Mouse (Mus musculus) MEL (cell line): ENCODE results near the gene Fam172a. TPM values are rescaled to one million over a fixed set of nuclear protein-coding genes. Genes with fewer than 3 reads are reported as not detected.

Source experiments
- DNase-seq: peaks from one replicate; pipeline ENCODE4 v3.0.0; 2011; ENCODE audit warnings: low read depth, low spot score
- H3K27ac ChIP-seq: 2 replicates; pipeline ENCODE4 v1.5.1; 2012; ENCODE audit warnings: low read depth, mild to moderate bottlenecking, control low read depth, low read length, moderate library complexity; ENCODE audit not compliant: control insufficient read depth
- H3K27me3 ChIP-seq, 2 experiments: fragments of 150-350 bp in 1 of 2; sonication (generic) in 1 of 2; 2 replicates each; pipeline ENCODE4 v1.6.1; 2012; ENCODE audit warnings: low read length in 2 of 2, mild to moderate bottlenecking in 2 of 2, improper control_type of control experiment in 1 of 2, moderate library complexity in 1 of 2; ENCODE audit not compliant: insufficient read depth in 2 of 2, control insufficient read depth in 1 of 2
- H3K36me3 ChIP-seq, 2 experiments: 2 replicates each; pipeline ENCODE4 v1.6.1; 2012 to 2014; ENCODE audit warnings: low read length in 2 of 2, improper control_type of control experiment in 1 of 2, inconsistent platforms in 1 of 2, mild to moderate bottlenecking in 1 of 2; ENCODE audit not compliant: insufficient read depth in 2 of 2, control insufficient read depth in 1 of 2
- H3K4me1 ChIP-seq, 2 experiments: fragments of 150-350 bp in 1 of 2; sonication (generic) in 1 of 2; 2 replicates each; pipeline ENCODE4 v1.6.1; 2012; ENCODE audit warnings: low read length in 2 of 2, improper control_type of control experiment in 1 of 2, mild to moderate bottlenecking in 1 of 2; ENCODE audit not compliant: insufficient read depth in 2 of 2, control insufficient read depth in 1 of 2
- H3K4me3 ChIP-seq, 2 experiments: fragments of 150-350 bp in 1 of 2; sonication (generic) in 1 of 2; 2 replicates each; pipeline ENCODE4 v1.5.1; 2012; ENCODE audit warnings: low read depth in 2 of 2, low read length in 2 of 2, mild to moderate bottlenecking in 2 of 2, moderate library complexity in 2 of 2, control low read depth in 1 of 2, improper control_type of control experiment in 1 of 2; ENCODE audit not compliant: control insufficient read depth in 1 of 2, insufficient read depth in 1 of 2
- H3K79me2 ChIP-seq: 2 replicates; pipeline ENCODE4 v1.6.1; 2012; ENCODE audit warnings: mild to moderate bottlenecking, low read length, moderate library complexity; ENCODE audit not compliant: control insufficient read depth, poor library complexity, insufficient read depth
- H3K9ac ChIP-seq: 2 replicates; pipeline ENCODE4 v1.6.1; 2012; ENCODE audit warnings: low read depth, mild to moderate bottlenecking, control low read depth, low read length, moderate library complexity; ENCODE audit not compliant: control insufficient read depth, poor library complexity, severe bottlenecking
- H3K9me3 ChIP-seq: fragments of 150-350 bp; sonication (generic); replicated peaks from 2 replicates; pipeline ENCODE4 v1.6.1; 2012; ENCODE audit warnings: mild to moderate bottlenecking, low read length, improper control_type of control experiment, moderate library complexity; ENCODE audit not compliant: insufficient read depth
- CHD1 ChIP-seq: IDR thresholded peaks from 2 replicates; pipeline ENCODE4 v1.6.1; 2012; ENCODE audit warnings: low read depth, mild to moderate bottlenecking, inconsistent platforms, low read length, improper control_type of control experiment
- CTCF ChIP-seq, 3 experiments: IDR thresholded peaks in 2 of 3; conservative IDR thresholded peaks in 1 of 3; 2 replicates each; pipeline ENCODE4 v1.5.1; 2011 to 2012; ENCODE audit warnings: low read length in 3 of 3, low read depth in 2 of 3, mild to moderate bottlenecking in 2 of 3, improper control_type of control experiment in 1 of 3, inconsistent platforms in 1 of 3, mixed read lengths in 1 of 3, moderate library complexity in 1 of 3; ENCODE audit not compliant: control insufficient read depth in 1 of 3, insufficient read depth in 1 of 3, poor library complexity in 1 of 3, severe bottlenecking in 1 of 3
- ETS1 ChIP-seq: IDR thresholded peaks from 2 replicates; pipeline ENCODE4 v1.6.1; 2012; ENCODE audit warnings: low read depth, mild to moderate bottlenecking, inconsistent platforms, low read length, improper control_type of control experiment, moderate library complexity
- JUND ChIP-seq: IDR thresholded peaks from 2 replicates; pipeline ENCODE4 v1.6.1; 2011; ENCODE audit warnings: low read depth, mild to moderate bottlenecking, improper control_type of control experiment, low read length
- MAZ ChIP-seq: IDR thresholded peaks from 2 replicates; pipeline ENCODE4 v1.6.1; 2012; ENCODE audit warnings: low read depth, mild to moderate bottlenecking, inconsistent platforms, low read length, improper control_type of control experiment
- MEF2A ChIP-seq: IDR thresholded peaks from 2 replicates; pipeline ENCODE4 v1.6.1; 2014; ENCODE audit warnings: low read depth, mild to moderate bottlenecking, inconsistent platforms, low read length, improper control_type of control experiment; ENCODE audit not compliant: poor library complexity, insufficient replicate concordance, severe bottlenecking; ENCODE audit errors: extremely low read depth
- MXI1 ChIP-seq: IDR thresholded peaks from 2 replicates; pipeline ENCODE4 v1.6.1; 2011; ENCODE audit warnings: mild to moderate bottlenecking, low read depth, low read length, improper control_type of control experiment
- MYB ChIP-seq: IDR thresholded peaks from 2 replicates; pipeline ENCODE4 v1.6.1; 2011; ENCODE audit warnings: mild to moderate bottlenecking, low read depth, low read length, improper control_type of control experiment
- POLR2AphosphoS2 ChIP-seq: IDR thresholded peaks from 2 replicates; pipeline ENCODE4 v1.6.1; 2011; ENCODE audit warnings: low read length, improper control_type of control experiment
- TCF12 ChIP-seq: IDR thresholded peaks from 2 replicates; pipeline ENCODE4 v1.6.1; 2014; ENCODE audit warnings: low read depth, mild to moderate bottlenecking, inconsistent platforms, low read length, improper control_type of control experiment, moderate library complexity
- ZMIZ1 ChIP-seq: IDR thresholded peaks from 2 replicates; pipeline ENCODE4 v1.6.1; 2012; ENCODE audit warnings: low read depth, mild to moderate bottlenecking, inconsistent platforms, low read length, improper control_type of control experiment, moderate library complexity
- polyA plus RNA-seq, 2 experiments: library from polyadenylated mRNA; stranded (reverse) in 1 of 2; unstranded in 1 of 2; fragments of >175 nt in 1 of 2; fragments of >200 nt in 1 of 2; gene quantifications; 2 replicates each; pipeline versions ENCODE4 v1.2.1 to v1.2.4; 2012; ENCODE audit warnings: low replicate concordance in 2 of 2, low read depth in 1 of 2; ENCODE audit not compliant: insufficient read length in 2 of 2, insufficient read depth in 1 of 2, missing spikeins in 1 of 2
- total RNA-seq: library from RNA; depleted of rRNA; stranded (reverse); fragments of 300-350 nt; gene quantifications from 2 replicates; pipeline ENCODE4 v1.2.3, GENCODE M21; 2012

The Fam172a gene
- total and polyA plus RNA-seq, 3 experiments, result 13.4 to 358 (median 19.6) TPM

- H3K4me1 ChIP-seq, result no peaks in the 10 kb centered on the region; a peak in 1 of 4 replicates
- H3K79me2 ChIP-seq, result peaks cover 16% of the 10 kb centered on the region
- no peak overlapping the region for H3K4me3 ChIP-seq
- peaks cover 0 to 2% of the 10 kb centered on the region in 2 experiments; a peak in 1 of 4 replicates for H3K36me3 ChIP-seq
- H3K27me3 ChIP-seq, result no peaks in the 10 kb centered on the region
- no peaks in the 10 kb centered on the region for H3K9me3 ChIP-seq
- DNase-seq, result no peak
- no peak overlapping the region for H3K9ac ChIP-seq
- TF ChIP-seq TCF12 (no peak), ETS1 (no peak), CHD1 (no peak), MEF2A (no peak), ZMIZ1 (no peak), POLR2AphosphoS2 (no peak), MAZ (no peak), MYB (no peak)
- no peak overlapping the region for H3K27ac ChIP-seq
These were observed 493.2 kb downstream of the Fam172a start for GRCm38 (mm10) chr13:78194850-78195600.

GRCm38 (mm10) chr13:78195601-78196115 is 493.8 kb downstream of the Fam172a start:
- TF ChIP-seq JUND, result no peak
- no peak for TF ChIP-seq MXI1
- Histone ChIP-seq H3K9me3 (no peaks in the 10 kb centered on the region), H3K36me3 (peaks cover 0 to 2% of the 10 kb centered on the region in 2 experiments; a peak in 1 of 4 replicates), H3K9ac (no peak overlapping the region), H3K79me2 (peaks cover 16% of the 10 kb centered on the region), H3K4me3 (no peak overlapping the region), H3K27me3 (no peaks in the 10 kb centered on the region), H3K27ac (no peak overlapping the region), H3K4me1 (no peaks in the 10 kb centered on the region; a peak in 1 of 4 replicates)
- no peak for DNase-seq

GRCm38 (mm10) chr13:78196236-78196796 is 494.5 kb downstream of the Fam172a start:
- Histone ChIP-seq H3K36me3 (peaks cover 0 to 2% of the 10 kb centered on the region in 2 experiments; a peak in 1 of 4 replicates), H3K9ac (no peak overlapping the region), H3K79me2 (peaks cover 16% of the 10 kb centered on the region), H3K4me1 (no peaks in the 10 kb centered on the region; a peak in 1 of 4 replicates), H3K27me3 (no peaks in the 10 kb centered on the region), H3K27ac (no peak overlapping the region), H3K9me3 (no peaks in the 10 kb centered on the region), H3K4me3 (no peak overlapping the region)
- no peak for DNase-seq
- no peak for TF ChIP-seq CTCF (IDR thresholded peaks at IDR 0.05 in 2 of 3, conservative IDR thresholded peaks at IDR 0.05 in 1 of 3; ENCODE audit: control insufficient read depth in 1 of 3, insufficient read depth in 1 of 3, low read depth in 2 of 3, low read length in 3 of 3, poor library complexity in 1 of 3, severe bottlenecking in 1 of 3)
